Mouse (Mus musculus) heart, postnatal 0 days (tissue): ENCODE data around the gene Ier2. TPM values are rescaled to one million over a fixed set of nuclear protein-coding genes. Genes with fewer than 3 reads are reported as not detected.

Experiments
- ATAC-seq: fragments of 200-750 bp; cut with Nextera tagmentation; 2 replicates; pipeline ENCODE4 v1.8.0; 2017; ENCODE audit warnings: low read depth, moderate number of reproducible peaks, moderate library complexity; ENCODE audit not compliant: insufficient read depth
- DNase-seq: peaks from one replicate; pipeline ENCODE4 v3.0.0-alpha.2; 2016; ENCODE audit warnings: low spot score
- H3K27ac ChIP-seq: fragments of 300-500 bp; sonication (generic); 2 replicates; pipeline ENCODE4 v1.5.1; 2014; ENCODE audit warnings: low read depth, mild to moderate bottlenecking
- H3K27me3 ChIP-seq: fragments of 300-500 bp; sonication (generic); 2 replicates; pipeline ENCODE4 v1.6.1; 2014; ENCODE audit warnings: low read length, mixed read lengths; ENCODE audit not compliant: control insufficient read depth, insufficient read depth
- H3K36me3 ChIP-seq: fragments of 300-500 bp; sonication (generic); replicated peaks from 2 replicates; pipeline ENCODE4 v1.6.1; 2014; ENCODE audit warnings: low read length, mixed read lengths; ENCODE audit not compliant: control insufficient read depth, insufficient read depth
- H3K4me1 ChIP-seq: fragments of 300-500 bp; sonication (generic); 2 replicates; pipeline ENCODE4 v1.6.1; 2014; ENCODE audit warnings: antibody characterized with exemption; ENCODE audit not compliant: control insufficient read depth, insufficient read depth
- H3K4me2 ChIP-seq: fragments of 300-500 bp; sonication (generic); 2 replicates; pipeline ENCODE4 v1.6.1; 2014; ENCODE audit warnings: low read depth, mild to moderate bottlenecking, low read length, moderate library complexity
- H3K4me3 ChIP-seq: fragments of 300-500 bp; sonication (generic); 2 replicates; pipeline ENCODE4 v1.5.1; 2014; ENCODE audit warnings: low read depth, low read length
- H3K9ac ChIP-seq: fragments of 300-500 bp; sonication (generic); replicated peaks from 2 replicates; pipeline ENCODE4 v1.6.1; 2014; ENCODE audit warnings: low read depth, low read length, mixed read lengths
- H3K9me3 ChIP-seq: fragments of 300-500 bp; sonication (generic); replicated peaks from 2 replicates; pipeline ENCODE4 v1.6.1; 2016; ENCODE audit warnings: low read length; ENCODE audit not compliant: control insufficient read depth
- CTCF ChIP-seq: IDR thresholded peaks from 2 replicates; pipeline ENCODE4 v1.5.1; 2016; ENCODE audit warnings: antibody characterized with exemption, control low read depth, low read depth
- EP300 ChIP-seq: IDR thresholded peaks from 2 replicates; pipeline ENCODE4 v1.6.1; 2016; ENCODE audit warnings: antibody characterized with exemption, low read depth
- WGBS: fragments of 180-500 bp; shearing (Covaris S2); extraction: QIAGEN DNeasy Blood & Tissue Kit; methylation state at CpG from one replicate; pipeline ENCODE4 v1.1.7; 2014; 5-methylcytosine and 5-hydroxymethylcytosine counted together
- polyA plus RNA-seq: library from polyadenylated mRNA; unstranded; fragments of >200 nt; fragmentation: Nextera tagmentation; extraction: Ambion mirVana; gene quantifications from 2 replicates; pipeline ENCODE4 v1.2.1, GENCODE M21; 2015
- total RNA-seq: library from RNA; depleted of rRNA; stranded (reverse); fragments of >200 nt; gene quantifications from 2 replicates; pipeline ENCODE4 v1.2.3, GENCODE M21; 2014; ENCODE audit warnings: low replicate concordance

The Ier2 gene
- total and polyA plus RNA-seq, 2 experiments from 2014 or later: 23.2 to 33.3 TPM

GRCm38 (mm10) chr8:84668731-84669485 is 6.3 kb upstream of the Ier2 start:
- peaks cover 19% of the 10 kb centered on the region for H3K36me3 ChIP-seq
- 73% methylated on average over 6 of the region's 6 CpGs for WGBS

GRCm38 (mm10) chr8:84668081-84668480 is 5.4 kb upstream of the Ier2 start:
- H3K27ac ChIP-seq: no peak overlapping the region
- H3K9me3 ChIP-seq: no peaks in the 10 kb centered on the region
- TF ChIP-seq CTCF (no peak), EP300 (no peak)
- H3K4me2 ChIP-seq: no peak overlapping the region
- 59% methylated on average over 1 of the region's 1 CpGs for WGBS
- peaks cover 9% of the 10 kb centered on the region for H3K4me1 ChIP-seq
- H3K27me3 ChIP-seq: no peaks in the 10 kb centered on the region
- H3K4me3 ChIP-seq: no peak overlapping the region
- H3K9ac ChIP-seq: no peak overlapping the region
- peaks cover 12% of the 10 kb centered on the region for H3K36me3 ChIP-seq
- ATAC-seq (no peak), DNase-seq (no peak)

More at GRCm38 (mm10) chr8:84668731-84669485, 6.3 kb upstream of the Ier2 start:
- no peaks in the 10 kb centered on the region for H3K9me3 ChIP-seq
- no peak overlapping the region for H3K4me2 ChIP-seq
- H3K9ac ChIP-seq: no peak overlapping the region
- H3K4me1 ChIP-seq: peaks cover 5% of the 10 kb centered on the region
- no peak for ATAC-seq
- TF ChIP-seq EP300 (no peak), CTCF (no peak)
- no peak overlapping the region for H3K4me3 ChIP-seq
- no peak for DNase-seq
- no peaks in the 10 kb centered on the region for H3K27me3 ChIP-seq
- H3K27ac ChIP-seq: no peak overlapping the region

- no peaks in the 10 kb centered on the region for H3K9me3 ChIP-seq
- H3K27me3 ChIP-seq: no peaks in the 10 kb centered on the region
- peak overlapping the region; percentile 93 for H3K27ac ChIP-seq
- DNase-seq (peak; percentile 26), ATAC-seq (no peak)
- H3K36me3 ChIP-seq: peaks cover 3% of the 10 kb centered on the region; the same call in 1 of the 2 replicates
- peak overlapping the region; percentile 63 for H3K9ac ChIP-seq
- peaks cover 10% of the 10 kb centered on the region for H3K4me1 ChIP-seq
- WGBS: 4% methylated on average over 14 of the region's 14 CpGs
- peak overlapping the region; percentile 76 for H3K4me3 ChIP-seq
- no peak for TF ChIP-seq CTCF
- TF ChIP-seq EP300: no peak
- peak overlapping the region; percentile 86 for H3K4me2 ChIP-seq
Measured at GRCm38 (mm10) chr8:84665385-84665893, 2.8 kb upstream of the Ier2 start.

DNA sequence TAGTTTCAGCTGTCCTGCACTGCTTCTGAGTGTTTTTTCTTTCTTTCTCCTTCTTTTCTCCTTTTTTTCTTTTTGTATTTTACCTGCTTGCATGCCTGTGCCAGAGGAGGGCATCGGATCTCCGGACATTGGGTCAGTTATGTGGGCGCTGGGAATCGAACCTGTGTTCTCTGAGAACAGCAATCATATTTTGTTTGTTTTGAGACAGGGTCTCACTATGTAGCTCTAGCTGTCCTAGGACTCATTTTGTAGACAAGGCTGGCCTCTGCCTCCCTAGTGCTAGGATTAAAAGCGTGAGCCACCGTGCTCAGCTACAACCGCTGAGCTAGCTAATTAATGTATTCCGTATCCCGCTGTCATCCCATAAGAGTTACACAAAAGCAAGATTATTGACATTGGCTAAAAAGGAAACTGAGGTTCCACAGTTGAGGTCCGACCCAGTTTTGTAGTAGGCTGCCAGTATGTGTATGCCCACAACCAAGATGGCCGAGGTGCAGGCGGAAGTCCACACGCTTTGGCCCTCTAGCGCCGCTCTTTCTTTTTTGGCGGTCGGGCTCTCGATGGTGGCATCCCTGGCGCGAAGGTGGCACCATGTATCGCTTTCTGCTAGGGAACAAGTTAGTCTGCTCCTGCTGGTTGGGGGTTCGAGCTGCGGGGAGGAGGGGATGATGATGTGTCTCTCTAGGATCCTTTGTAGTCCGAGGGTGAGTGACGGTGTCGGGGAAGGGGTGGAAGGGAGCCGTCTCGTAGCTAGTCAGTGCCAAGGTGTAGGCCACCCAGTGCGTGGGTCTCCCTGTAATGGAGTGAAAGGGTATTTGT is 2.1 kb upstream of the Ier2 start:
- H3K4me1 ChIP-seq: peaks cover 10% of the 10 kb centered on the region
- peak overlapping the region; percentile 93 for H3K27ac ChIP-seq
- H3K9ac ChIP-seq: peak overlapping the region; percentile 63
- peaks cover under 1% of the 10 kb centered on the region; the same call in 1 of the 2 replicates for H3K36me3 ChIP-seq
- peak; percentile 81 for DNase-seq
- H3K27me3 ChIP-seq: no peaks in the 10 kb centered on the region
- no peaks in the 10 kb centered on the region for H3K9me3 ChIP-seq
- peak; percentile 18; the same call in 1 of the 2 replicates for ATAC-seq
- H3K4me2 ChIP-seq: peak overlapping the region; percentile 86
- peak overlapping the region; percentile 76 for H3K4me3 ChIP-seq
- under 1% methylated on average over 29 of the region's 29 CpGs for WGBS
- TF ChIP-seq CTCF (peak; percentile 51), EP300 (no peak; the same call in 1 of the 2 replicates)

GRCm38 (mm10) chr8:84663483-84664327 is 1.1 kb upstream of the Ier2 start:
- Histone ChIP-seq H3K9me3 (no peaks in the 10 kb centered on the region), H3K4me2 (peak overlapping the region; percentile 86), H3K4me1 (peaks cover 10% of the 10 kb centered on the region), H3K9ac (peak overlapping the region; percentile 88), H3K27me3 (no peaks in the 10 kb centered on the region), H3K36me3 (no peaks in the 10 kb centered on the region; the same call in 1 of the 2 replicates), H3K27ac (peak overlapping the region; percentile 93), H3K4me3 (peak overlapping the region; percentile 76)
- ATAC-seq (peak; percentile 80), DNase-seq (peak; percentile 95)
- TF ChIP-seq EP300: no peak
- no peak for TF ChIP-seq CTCF
- WGBS: 3% methylated on average over 42 of the region's 43 CpGs
